Mouse (Mus musculus) v-Abl transformed pro-B cells (cell line): Measurements from ENCODE around the gene Tmem143.

Experiments
- in situ Hi-C, 2 experiments: fragments of 400-800 bp; cut with MboI; formaldehyde crosslinking; loops; one replicate each; pipeline ENCODE4 v1.15.1; 2025; ENCODE audit not compliant: unreplicated experiment in 2 of 2

Gene Tmem143

DNA sequence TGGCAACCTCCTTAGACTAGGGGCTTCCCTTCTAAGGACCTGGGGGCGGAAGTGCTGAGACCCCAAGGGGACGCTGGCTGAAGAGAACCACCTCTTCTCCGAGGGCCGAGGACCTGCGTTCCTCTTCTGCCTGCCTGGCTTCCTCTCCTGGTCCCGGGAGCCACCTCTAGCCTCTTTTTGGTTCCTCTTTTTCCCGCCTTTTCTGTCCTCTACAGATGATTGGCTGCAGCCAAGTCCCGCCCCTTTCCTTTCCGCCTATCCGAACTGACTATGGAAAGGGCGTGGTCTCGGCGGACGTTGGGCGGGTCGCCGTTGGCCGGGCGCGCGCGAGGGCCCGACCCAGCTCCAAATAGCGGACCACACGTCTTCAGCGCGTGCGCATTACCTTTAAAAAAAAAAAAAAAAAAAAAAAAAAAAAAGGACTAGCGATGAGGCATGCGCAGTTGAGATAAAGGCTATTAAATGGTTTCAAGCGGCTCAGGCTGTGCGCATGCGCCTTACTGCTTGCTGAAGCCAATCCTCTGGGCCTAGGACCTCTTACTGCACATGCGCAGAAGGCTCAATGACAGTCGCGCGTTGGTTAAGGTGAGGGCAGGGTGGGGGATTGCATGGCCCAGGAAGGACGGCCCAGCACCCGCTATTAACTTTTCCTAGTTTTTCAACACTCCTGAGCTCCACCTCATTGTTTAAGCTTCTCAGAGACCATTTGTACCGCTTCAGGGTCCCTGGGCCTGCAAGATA is at the start of gene Tmem143, which contains the start of gene Syngr4:
Gene Tmem143, plus strand, starts transcription at position 425 of the 741 bp plus-strand sequence.
Gene Syngr4, minus strand, starts transcription at position 198 of the 741 bp plus-strand sequence.
- in situ Hi-C loops = no loop called here

DNA sequence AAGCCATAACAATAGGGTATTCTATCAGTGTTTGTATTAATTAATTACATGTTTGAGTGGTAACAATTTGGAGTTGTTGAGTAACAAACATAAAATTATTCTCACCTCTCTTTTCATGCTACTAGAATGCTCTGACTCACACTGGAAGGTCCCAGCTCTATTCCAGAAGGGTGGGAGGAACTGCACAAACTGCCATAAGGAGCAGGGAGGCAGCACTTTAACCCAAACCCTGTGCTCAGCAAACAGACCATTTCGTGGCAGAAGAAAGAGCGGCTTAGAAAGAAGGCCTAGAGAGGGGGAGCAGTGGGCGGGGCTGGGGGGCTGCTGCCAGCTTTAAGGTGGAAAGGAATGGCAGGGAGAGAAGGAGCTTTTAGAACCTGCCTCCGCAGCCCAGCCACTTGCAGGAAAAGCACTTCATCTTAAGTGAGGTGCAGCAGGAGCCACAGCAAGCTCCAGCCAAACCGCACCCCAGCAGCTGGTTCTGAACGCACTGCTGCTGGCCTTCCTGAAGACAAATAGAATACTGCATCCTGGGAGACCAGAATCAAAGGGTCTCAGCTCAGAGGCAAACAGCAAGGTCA is 48.2 kb upstream of the Tmem143 start:
- in situ Hi-C loops = no loop called here

DNA sequence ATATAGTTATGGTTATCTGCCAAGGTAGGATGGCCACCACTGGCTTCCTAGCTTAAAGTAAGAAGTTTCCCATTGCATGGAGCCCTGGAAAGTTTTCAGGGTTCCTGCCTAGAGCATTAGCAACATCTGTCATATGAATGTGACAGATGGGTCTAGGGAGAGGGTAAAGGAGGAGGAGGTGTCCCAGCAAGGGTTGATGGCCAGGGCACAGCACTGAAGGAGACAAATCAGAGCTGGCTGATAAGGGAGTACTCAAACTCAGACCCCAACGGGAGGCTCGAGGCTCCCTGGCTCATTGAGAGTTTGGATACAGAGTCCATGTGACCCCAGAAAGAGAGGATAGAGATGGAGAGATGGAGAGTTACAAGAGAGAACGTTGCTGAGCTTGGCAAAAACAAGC is 46.1 kb upstream of the Tmem143 start:
- in situ Hi-C loops = loop anchor here in 1 of 2 experiments (25.0 kb wide), 1 partner anchor 362 kb away; no protein-coding TSS in a partner anchor

DNA sequence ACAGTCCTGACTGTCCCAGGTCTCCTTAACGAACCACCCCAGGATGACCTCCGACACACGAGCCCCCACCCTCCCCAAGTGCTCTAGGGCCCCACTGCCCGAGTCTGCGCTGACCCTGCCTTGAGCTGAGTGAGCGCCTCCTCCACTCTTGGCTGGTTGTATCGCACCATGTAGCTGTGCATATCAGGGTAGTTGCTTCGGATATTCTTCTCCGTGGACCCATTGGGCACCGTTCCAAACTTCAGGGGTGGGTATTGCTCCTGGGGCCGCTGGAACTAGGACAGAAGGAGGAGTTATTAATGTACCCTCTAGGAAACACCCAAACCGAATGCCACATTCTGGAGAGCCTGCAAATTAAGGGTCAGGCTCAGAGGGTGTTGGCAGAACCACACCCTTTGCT is 43.7 kb upstream of the Tmem143 start:
- in situ Hi-C loops = loop anchor here in 1 of 2 experiments (25.0 kb wide), 1 partner anchor 359 kb away; no protein-coding TSS in a partner anchor

DNA sequence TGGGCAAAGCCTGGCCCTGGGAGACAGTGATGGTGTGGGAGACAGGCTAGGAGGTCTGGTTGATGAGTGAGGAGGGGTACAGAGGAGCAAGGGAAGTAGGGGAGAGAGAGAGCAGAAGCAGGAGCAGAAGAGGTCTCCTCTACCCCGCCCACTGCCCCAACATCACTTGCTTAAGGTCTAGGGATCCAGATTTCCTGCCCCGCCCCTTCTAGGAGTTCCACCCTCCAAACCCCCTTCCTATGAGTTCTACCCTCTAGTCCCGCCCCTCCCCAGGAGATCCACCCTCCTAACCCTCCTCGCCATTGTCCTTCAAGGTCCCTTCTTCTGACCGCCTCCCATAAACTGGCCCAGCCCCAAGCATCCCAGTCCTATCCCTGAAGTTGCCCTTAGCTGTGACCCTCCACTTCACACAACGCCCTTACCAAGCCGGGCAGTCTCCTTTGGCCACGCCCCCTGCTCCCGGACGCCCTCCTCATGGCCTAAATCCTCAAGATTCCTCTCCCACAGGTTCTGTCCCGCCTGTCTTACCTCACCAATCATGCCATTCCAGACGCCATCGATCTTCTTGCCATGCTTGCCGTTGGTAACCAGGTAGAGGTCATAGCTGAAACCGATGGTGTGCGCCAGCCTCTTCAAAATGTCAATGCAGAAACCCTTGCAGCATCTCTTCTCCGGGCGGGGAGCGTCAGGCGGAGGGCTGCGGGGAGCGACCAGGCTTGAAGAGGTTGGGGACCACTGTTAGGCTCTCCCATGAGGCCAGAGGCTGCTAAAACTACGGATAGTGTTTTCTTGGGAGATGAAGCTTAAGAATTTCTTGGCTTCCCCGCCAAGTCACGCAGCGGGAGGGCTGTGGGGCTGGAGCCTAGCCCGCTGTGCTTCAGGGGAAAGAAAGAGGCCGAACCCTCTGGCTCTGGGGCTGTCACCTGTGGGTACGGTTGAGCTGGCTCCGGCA is 39.5 kb upstream of the Tmem143 start:
- in situ Hi-C loops = loop anchor here (5.0 to 25.0 kb wide), 2 partner anchors 70 to 355 kb away; no protein-coding TSS in a partner anchor

DNA sequence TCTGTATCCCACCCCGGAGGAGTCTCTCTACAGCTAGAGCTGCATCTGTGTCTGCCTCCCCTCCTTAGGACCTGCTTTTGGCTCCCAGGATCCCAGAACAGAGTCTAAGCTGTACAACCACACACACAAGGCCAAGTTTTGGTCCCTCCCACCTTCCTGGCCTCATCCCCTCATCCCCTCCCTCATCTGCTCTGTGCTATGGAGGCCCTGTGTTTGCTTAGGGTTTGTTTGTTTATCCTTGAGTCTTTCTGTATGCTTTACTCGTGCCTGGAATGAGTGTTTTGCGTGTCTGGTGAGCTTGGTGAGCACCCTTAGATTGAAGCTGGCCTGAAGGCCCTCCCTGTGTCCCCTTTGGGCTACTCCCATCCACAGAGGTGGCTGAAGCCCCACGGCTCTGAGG is 37.7 kb upstream of the Tmem143 start:
- in situ Hi-C loops = loop anchor here (5.0 to 25.0 kb wide), 2 partner anchors 72 to 353 kb away; no protein-coding TSS in a partner anchor

GRCm38 (mm10) chr7:45862804-45863203 is 33.9 kb upstream of the Tmem143 start:
- in situ Hi-C loops = loop anchor here in 1 of 2 experiments (25.0 kb wide), 1 partner anchor 349 kb away; no protein-coding TSS in a partner anchor

GRCm38 (mm10) chr7:45864435-45864834 is 32.3 kb upstream of the Tmem143 start:
- in situ Hi-C loops = loop anchor here in 1 of 2 experiments (25.0 kb wide), 1 partner anchor 348 kb away; no protein-coding TSS in a partner anchor

GRCm38 (mm10) chr7:45865925-45866910 is 30.5 kb upstream of the Tmem143 start:
- in situ Hi-C loops = loop anchor here in 1 of 2 experiments (25.0 kb wide), 1 partner anchor 346 kb away; no protein-coding TSS in a partner anchor

GRCm38 (mm10) chr7:45867871-45868270 is 28.9 kb upstream of the Tmem143 start:
- in situ Hi-C loops = loop anchor here in 1 of 2 experiments (25.0 kb wide), 1 partner anchor 344 kb away; no protein-coding TSS in a partner anchor

- in situ Hi-C loops = loop anchor here in 1 of 2 experiments (25.0 kb wide), 1 partner anchor 343 kb away; no protein-coding TSS in a partner anchor
These were observed 27.6 kb upstream of the Tmem143 start for GRCm38 (mm10) chr7:45869107-45869670.

GRCm38 (mm10) chr7:45869787-45870186 is 27.0 kb upstream of the Tmem143 start:
- in situ Hi-C loops = loop anchor here (5.0 to 25.0 kb wide), 4 partner anchors 63 to 343 kb away; no protein-coding TSS in a partner anchor

DNA sequence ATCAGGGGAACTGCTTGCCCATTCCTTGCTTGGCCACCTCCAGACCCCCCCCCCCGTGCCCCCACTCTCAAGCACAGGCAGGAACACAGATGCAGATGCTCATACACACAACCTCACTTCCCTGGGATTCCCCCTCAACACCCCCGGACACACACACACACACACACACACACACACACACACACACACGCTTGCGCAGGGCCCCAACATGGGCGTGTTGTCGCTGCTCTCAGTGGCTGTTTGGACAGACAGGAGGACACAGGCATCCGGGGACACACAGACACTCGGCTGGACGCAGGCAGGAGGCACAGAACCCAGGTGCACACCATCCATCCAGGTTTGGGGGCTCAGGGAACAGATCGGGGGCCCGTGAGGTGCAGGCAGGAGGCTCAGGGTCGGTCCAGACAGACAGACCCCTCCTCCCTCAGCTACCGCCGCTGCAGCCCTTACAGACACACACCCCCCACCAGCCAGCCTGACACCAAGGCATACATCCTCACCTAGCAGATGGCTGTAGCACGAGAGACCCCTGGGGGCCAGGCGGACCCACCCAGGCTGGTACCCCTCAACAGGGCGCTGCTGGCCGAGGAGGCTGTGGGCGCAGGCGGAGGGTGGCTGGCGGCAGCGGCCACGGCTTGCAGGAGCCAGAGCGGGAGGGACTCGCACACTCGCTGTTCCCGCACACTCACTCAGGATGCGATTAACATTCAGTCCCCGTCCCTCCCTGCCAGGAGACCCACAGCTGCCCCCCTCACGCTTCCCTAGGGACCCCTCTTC is 26.3 kb upstream of the Tmem143 start:
- in situ Hi-C loops = loop anchor here (5.0 to 25.0 kb wide), 4 partner anchors 62 to 342 kb away; no protein-coding TSS in a partner anchor

GRCm38 (mm10) chr7:45872624-45873023 is 24.1 kb upstream of the Tmem143 start, which contains the start of gene Kdelr1:
Kdelr1 (plus strand) TSS chr7:45872772.
- in situ Hi-C loops = loop anchor here (5.0 to 25.0 kb wide), 4 partner anchors 60 to 340 kb away; no protein-coding TSS in a partner anchor

- in situ Hi-C loops = loop anchor here (5.0 to 25.0 kb wide), 4 partner anchors 59 to 339 kb away; no protein-coding TSS in a partner anchor
These were observed 23.4 kb upstream of the Tmem143 start for GRCm38 (mm10) chr7:45873061-45873947.

GRCm38 (mm10) chr7:45876895-45877294 is 19.8 kb upstream of the Tmem143 start:
- in situ Hi-C loops = loop anchor here in 1 of 2 experiments (10.0 kb wide), 1 partner anchor 138 kb away; no protein-coding TSS in a partner anchor
